Mouse (Mus musculus): ENCODE measurements around the gene Ppp1r1a. TPM values are rescaled to one million over a fixed set of nuclear protein-coding genes. Genes with fewer than 3 reads are reported as not detected.
A peak's percentile ranks its signal among the peaks of the same experiment; 100 is the strongest.

Ppp1r1a gene
- total RNA-seq (2021) = 10 to 100 TPM in 1 of 2 experiments, 1 to 10 TPM in 1; 9.9 to 10.1 TPM
- long read RNA-seq, experiment 1, transcript Ppp1r1a-201 (7 exons, 1,306 nt) = major isoform, 26 of 28 reads
- long read RNA-seq, experiment 1, partial matches to known transcripts = 2 of 28 reads
- long read RNA-seq, experiment 1, other reads (novel, unspliced or antisense) = 0 of 28 reads
- long read RNA-seq, experiment 2, transcript Ppp1r1a-201 (7 exons, 1,306 nt) = major isoform, 10 of 11 reads
- long read RNA-seq, experiment 2, partial matches to known transcripts = 1 of 11 reads
- long read RNA-seq, experiment 2, other reads (novel, unspliced or antisense) = 0 of 11 reads

DNA sequence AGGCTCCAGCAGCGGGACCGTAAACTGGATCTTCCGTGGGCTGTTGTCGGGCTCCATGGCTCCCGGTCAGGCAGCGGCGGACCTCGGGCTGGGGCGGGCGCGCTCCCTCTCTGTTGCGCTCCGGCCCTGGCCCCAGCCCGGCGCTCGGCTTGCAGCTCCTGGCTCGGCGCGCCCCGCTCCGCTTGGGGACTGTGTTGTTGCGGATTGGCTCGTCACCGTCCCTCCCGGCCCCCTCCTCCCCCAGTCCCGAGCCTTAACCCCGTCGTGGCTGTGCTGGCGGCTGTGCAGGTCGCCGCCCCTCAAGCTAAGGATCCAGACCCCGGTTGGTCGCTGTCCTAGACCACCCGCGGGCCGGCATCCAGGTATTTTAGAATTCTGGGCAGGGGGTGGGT is at the start of gene Ppp1r1a:
TSS of gene Ppp1r1a (minus strand) at position 182 of the 392 bp plus-strand sequence.
- peak; percentile 23 to 31 for DNase-seq

DNA sequence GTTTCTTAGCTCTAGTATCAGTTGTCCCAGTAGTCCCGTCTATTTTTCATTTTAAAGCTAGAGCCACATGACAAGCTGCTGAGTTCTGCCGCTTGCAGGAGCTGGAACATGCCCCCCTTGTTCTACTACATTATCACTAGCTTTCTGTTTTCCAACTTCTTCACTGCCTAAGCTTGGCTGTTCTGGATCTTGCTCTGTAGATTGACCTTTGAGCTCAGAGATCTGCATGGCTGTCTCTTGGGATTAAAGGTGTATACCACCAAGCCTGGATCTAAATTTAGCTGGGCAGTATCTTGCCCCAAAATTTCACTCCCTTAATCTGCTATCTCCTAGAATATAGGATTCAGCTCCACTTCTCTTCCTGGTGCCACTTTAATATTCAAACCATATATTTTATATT is 48.1 kb upstream of the Ppp1r1a start:
- DNase-seq = no peak

DNA sequence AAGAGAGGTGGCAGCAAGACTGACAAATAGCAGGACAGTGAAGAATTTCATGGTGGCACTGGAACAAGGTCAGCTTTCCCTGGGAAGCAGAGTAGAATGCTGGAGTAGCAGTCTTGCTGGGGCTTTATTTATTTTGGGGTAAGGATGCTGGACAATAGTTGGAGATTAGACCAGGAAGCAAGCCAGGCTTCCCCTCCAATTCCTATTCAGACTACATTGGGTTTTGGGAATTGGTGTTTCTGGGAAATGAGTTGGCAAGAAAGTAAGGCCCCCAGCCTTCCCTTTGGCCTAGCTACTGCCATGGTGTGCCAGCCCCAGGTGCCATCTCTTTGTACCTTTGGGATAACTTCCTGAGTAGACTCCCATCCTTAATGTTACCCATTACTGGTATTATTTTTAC is 27.2 kb upstream of the Ppp1r1a start, which contains the start of gene Glycam1:
TSS of gene Glycam1 (minus strand) at position 101 of the 400 bp plus-strand sequence.
- no peak for DNase-seq

DNA sequence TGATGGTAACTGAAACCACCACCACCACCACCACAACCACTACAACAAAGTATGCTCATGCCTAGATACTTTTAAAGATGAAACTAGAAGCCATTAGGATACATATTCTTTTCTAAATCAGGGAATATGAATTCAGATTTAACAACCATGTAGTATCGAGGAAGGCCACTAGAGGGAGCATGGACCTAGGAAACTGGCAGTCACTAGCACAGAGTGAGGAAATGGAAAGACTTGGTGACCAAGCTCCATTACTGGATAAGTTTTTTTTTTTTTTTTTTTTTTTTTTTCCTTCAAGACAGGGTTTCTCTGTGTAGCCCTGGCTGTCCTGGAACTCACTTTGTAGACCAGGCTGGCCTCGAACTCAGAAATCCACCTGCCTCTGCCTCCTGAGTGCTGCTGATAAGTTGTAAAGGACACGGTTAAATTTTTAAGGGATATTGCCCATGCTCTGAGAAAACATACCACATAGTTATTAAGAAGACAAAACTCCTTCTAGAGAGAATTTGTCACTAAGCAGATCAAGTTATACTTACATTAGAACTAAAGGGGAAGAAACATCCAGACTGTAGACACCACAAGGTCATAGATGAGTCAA is 14.4 kb upstream of the Ppp1r1a start:
- peak; percentile 20 to 70 for DNase-seq

DNA sequence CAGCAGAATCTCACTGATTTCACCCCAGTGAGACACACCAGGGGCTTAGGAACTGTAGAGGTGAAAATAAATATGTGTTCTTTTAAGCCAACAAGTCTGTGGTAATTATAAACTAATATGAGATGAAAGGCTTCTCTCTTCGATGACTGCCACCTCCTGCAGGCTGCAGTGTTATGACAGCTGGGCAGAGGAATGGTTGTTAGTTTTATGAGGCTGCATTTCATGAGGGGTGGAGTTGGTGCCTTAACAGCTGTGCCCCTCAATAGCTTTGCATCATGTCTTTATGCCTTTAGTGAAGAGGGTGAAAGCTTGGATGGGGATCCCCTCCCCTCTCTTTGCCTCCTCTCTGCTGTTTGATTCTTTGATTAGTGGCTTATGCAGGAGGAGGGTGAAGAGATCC is 13.2 kb upstream of the Ppp1r1a start:
- DNase-seq = no peak

DNA sequence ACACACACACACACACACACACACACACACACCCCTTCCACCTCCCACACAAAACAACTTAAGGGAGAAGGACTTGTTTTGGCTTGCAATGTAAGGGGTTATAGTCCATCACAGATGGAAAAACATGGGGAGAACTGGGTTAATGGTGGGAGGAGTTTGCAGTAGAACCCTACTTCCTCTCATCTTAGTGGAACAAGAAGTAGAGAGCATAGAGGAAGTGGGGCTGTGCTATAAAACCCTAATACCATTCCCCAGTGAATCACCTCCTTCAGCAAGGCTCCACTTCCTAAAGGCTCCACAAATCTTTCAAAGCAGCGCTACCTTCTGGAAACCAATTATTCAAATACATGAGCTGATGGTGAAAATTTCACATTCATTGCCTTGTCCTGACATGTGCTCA is 11.7 kb upstream of the Ppp1r1a start:
- no peak for DNase-seq

DNA sequence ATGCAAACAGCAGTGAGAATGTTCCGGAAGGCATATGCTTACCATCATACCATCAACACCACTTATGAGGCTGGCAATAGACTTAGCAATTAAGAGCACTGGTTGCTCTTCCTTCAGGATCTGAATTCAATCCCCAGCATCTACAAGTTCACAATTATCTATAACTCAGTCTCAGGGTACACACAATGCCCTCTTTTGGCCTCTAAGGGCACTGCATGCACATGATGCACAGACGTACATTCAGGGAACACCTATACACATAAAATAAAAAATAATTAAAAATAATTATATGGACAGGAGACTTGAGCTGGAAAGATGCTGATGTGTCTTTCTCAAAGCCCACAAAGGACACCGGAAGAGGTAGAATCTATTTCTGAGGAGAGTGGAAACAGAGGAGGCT is 10.2 kb upstream of the Ppp1r1a start:
- DNase-seq = no peak

DNA sequence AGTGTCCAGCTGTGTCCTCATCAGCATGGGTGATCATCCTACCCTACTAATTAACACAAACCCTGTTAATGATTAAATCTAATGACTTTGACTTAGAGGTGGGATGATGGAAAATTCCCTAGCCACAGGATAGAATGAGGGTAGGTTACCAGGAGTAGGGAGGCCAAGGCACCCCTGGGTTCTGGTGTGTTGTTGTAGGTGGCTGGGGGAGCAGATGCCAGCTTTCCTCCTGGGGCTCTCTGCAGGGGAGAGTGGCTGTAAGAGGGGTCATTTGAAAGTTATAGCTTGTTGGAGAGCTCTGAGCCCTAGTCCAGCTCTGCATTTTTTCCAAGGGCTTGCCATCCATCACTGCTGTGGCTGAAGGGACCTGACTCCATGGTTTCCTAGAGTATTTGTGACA is 4.7 kb upstream of the Ppp1r1a start:
- no peak for DNase-seq

DNA sequence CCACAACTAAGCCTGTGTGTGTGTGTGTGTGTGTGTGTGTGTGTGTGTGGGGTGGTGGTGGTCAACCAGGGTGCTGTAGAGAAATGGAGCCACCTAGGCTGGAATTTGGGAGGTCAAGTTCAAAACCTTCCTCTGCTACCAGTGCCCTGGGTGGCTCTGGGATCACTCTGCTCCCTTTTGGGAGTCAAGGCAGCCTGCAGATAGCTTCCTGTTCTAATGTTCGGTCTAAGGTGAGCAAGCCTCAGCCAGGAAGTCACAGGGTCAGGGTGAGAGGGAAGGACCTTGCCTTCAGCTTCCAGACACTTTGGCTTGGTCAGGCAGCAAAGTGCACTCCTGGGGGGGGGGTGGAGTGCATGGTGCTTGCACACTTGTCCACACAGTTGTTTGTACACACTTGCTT is 2.8 kb upstream of the Ppp1r1a start:
- no peak for DNase-seq

DNA sequence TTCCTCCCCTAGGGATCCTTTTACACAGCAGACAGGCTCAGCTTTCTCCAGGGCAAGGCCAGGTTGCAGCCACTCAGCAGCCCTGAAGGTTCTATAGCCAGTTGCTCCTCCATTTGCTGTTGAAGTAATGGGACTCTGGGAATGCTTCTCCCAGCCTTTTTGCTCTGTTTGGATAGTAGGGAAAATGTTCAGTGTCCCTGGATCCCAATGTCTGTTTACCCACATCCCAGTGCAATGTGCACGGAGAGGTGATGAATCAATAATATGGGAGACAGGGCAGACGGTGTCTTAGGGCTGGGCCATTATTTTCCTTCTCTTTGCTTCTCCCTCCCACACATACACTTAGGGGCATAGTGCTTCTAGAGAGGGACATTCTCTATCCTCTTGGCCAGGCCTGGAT is 1.5 kb upstream of the Ppp1r1a start:
- no peak for DNase-seq

DNA sequence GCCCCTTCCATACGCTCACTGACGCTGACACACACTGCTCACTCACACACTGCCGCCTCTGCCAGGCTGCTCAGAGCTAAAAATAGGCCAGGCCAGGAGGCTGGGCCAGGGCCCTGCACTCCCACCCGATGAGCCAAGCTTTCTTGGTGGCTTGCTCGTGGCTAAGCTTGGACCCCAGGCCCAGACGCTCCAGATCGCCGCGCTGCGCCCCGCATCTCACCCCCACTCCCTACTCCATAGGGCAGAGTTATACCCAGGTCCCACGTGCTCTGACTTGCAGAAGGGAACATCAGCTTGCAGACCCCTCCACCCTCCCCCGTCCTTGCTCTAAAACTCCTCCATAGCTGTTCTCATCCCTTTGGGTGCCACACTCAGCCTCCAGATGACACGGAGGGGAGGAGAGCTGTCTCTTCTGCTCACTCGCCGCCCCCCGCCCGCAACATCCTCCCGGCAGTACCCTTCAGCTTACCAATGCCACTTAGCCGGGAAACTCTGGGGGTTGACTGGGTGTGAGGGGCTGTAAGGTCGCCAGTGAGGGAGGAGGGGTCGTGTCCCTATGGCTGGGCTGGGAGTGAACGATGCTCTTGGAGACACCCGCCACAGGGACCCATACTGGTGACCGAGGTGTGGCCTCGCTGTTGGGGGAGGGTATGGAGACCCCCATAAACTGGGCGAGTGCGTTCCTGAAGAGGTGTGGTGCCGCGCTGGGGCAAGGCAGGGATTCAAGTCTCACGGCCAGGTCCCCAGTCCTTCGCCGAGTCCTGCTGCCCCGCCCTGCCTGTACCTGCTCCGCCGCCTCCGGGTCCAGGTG is 587 bp downstream of the Ppp1r1a start:
- DNase-seq = peak; percentile 26 to 29

DNA sequence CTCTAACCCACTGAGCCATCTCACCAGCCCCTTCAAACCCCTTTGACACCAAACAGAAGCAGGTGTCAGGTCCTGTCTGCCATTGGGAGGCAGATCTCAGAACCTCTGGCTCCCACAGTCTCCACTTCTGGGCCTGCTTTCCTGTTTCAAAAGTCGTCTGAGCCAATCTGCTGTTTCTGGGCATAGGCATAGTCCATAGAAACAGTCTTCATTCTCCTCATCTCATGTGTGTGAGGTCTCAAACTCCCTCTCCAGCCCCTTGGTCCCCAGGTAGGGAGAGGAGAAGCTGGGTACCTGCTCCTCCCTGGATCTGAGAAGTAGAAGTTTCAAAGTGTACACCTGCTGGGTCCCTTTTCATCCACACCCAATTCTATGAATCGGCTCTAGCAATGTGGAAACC is 1.3 kb downstream of the Ppp1r1a start:
- no peak for DNase-seq

DNA sequence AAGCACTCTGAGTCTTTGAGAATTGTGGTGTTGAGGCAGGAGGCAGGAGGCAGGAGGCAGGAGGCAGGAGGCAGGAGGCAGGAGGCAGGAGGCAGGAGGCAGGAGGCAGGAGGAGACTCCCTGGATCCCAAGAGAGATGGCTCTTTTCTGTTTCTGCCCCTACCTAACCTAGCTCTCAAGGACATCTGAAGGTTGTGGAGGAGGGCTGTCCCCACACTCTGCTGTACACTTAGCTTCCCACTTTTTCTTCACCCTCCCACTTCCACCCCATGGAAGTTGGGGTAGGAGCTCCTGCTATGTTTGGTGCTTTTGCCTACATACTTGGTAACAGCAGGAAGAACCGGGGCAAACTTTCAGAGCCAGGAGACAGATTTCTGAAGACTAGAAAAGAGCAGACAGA is 2.0 kb downstream of the Ppp1r1a start:
- DNase-seq = no peak

DNA sequence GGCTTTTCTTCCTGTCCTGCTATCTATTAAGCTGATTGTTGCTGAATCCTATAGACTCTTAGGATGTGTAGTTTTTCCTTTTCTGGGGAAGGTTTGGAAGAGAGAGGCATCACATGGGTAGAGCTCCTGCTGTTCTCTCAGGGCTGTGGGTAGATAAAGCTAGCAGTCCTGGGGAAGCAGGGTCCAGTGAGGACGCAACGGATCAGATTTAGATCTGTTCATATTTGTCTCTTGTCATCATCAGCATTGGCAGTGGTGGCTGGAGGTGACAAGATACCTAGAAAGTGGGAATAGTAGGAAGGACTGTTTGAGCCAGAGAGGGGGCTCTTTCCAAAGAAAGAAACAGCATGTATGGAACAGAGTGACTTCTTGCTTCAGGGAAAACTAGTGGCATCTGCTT is 2.8 kb downstream of the Ppp1r1a start:
- DNase-seq = no peak

DNA sequence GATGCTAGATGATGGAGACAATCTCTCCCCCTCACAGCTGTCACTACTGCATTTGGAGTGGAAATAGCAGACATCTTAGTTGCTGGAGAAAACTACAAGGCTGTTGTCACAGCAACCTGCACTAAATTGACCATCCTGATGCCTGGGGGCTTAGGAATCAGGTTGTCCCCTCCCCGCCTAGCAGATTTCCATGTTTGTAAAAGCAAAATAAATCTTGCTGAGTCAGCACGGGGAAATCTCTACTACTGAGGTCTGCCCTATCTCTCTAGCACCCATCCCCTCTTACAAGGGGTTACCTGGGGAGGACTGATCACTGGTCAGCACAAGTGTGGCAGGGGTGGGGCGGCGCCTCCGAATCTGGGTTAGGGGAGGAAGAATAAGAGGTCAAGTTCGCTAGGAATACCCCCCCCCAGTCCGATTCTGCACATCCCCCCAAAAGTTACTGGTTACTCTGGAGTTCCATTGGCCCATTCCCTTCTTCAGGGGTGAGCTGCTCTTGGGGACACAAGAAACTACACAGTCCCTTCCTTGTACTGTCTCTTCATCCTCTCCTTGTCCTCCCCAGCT is 3.7 kb downstream of the Ppp1r1a start:
- DNase-seq = no peak

DNA sequence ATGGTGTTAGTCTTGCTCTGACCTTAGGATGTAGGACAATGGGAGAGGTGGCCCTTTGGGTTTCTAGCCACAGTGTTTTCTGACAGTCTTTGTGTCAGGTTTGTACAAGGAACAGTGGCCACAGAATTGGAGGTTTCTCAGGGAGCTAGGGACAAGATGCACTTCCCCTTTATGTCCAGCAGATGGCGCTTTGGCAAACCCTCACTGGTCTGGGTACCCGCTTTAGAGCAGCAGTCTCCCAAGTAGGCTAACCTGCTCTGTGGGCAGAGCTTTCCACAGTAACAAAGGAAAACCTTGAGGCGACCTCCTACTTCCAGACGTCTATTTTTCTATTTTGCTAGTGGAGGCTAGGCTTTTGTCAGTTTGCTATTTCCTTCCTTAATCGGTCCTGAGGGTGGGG is 7.4 kb downstream of the Ppp1r1a start:
- peak; percentile 33 to 68 for DNase-seq

DNA sequence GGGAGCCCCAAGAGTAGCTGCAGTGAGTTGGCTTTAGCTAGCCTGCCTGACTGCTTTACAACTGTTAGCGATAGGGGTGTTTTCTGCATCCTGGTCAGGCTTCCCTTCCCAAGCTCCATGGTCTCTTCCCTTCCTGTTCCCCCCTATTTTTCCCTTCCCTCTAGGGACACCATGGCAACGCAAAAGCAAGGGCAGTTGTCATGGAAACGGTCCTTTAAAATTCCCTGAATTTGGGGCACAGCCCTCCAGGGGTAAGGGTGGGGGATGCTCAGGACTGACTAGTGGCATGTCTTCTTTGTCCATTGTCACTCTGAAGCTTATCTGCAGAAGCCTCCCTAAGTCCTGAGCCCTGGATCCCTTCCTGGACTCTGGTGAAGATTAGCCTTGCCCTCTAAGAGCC is 14.6 kb downstream of the Ppp1r1a start:
- DNase-seq = no peak

DNA sequence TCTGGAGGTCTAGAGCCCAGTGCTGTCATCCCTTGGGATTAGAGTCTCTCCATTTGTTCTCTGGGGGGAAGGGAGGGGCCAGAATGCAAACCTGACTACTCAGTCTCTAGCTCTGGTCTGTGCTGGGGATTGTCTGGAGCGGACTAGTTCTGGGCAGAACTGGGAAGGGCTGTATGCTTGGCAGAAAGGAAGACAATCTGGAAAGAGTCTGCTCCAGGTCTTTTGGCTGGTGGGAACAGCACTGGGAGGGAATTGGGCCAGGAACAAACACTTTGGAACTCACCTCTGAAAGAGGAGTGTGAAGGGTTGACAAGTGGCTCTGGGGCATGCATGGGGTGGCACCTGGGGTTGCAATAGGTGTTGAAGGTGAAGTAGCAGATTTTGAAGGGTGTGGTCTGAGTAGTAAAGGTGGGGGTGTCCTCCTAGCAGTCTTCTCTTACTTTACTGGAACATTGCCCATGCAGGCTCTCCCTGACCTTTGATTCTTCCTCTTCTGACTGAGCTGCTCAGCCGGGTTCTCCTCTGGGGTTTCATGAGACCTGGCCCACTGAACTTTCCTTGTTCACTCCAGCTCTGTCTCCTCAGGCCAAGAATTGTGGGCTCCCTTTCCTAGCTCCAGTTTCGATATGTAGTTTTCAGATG is 15.2 kb downstream of the Ppp1r1a start:
- DNase-seq = no peak

DNA sequence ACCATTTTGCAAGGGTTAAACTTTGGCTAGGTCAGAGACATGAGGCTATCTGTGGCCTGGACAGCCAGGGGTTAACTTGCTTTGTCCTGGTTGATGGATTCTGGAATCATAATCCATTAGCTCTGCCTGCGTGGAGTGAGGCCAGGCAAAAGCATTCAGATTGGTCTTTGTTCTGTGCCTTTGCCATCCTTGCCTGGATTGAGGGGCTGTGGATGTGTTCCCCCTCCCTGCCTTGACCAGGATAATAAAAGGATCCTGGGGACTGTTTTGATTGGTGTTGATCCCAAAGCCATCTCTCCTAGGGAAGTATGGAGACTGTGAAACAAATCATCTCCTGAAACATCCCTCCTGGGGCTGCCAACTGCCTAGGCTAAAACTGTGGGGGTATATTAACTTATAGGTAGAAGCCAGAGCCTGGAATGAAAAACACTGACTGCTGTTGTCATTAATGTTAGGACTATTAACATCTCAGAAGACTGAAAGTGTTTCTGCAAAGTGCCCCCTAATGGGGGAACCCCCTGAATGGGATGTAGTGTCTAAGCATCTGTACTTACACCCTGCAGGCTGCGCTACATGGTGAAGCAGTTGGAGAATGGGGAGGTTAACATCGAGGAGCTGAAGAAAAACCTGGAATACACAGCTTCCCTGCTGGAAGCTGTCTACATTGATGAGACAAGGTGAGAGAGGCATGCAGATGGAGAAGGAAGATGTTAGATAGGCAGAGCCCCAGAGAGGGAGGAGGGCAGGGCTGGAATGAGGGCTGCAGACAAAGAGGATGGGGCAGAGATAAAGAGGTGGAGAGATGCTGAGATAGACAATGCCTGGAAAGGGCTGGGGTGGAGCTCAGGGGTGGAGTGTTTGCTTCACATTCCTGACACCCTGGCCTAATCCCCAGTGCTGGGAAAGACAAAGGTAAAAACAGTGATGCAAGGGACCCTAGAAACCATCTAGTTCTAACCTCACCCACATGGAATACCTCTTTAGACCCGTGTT is 18.1 kb downstream of the Ppp1r1a start:
- no peak for DNase-seq

DNA sequence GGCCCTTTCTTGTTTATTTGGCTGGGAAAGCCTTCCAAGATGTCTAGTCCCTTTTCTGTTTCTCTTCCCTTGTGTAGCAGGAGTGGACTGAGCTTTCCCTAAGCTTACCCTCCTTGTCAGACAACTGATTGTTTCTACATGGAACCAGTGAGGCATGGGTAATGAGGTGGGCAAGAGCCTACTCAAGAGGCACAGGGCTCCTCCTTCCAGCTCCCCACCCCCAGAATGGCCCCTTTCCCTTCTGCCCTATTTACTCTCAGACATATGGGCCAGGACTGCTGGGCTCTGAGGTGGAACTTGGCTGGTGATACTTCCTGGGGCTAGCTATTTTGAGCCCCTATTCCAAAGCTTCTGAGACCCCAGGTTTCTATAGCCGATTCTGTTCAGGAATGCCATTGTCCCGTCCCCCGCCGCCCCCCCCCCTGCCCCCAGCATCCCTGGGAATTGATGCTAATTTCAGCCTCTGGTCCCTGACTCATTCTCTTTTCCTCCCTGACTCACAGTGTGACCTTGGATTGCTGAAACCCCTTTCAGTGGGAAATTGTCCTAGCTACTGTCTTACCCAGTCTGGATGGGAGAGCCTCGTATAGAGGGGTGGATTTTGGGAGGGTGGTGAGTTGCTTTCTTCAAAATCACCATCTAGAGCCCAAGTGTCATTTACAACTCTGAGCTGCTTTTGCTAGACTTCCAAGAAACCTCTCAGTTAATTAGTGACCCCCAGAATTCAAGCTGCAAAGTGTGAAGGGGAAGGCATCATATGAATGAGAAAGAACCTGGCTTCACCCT is 19.0 kb downstream of the Ppp1r1a start:
- no peak for DNase-seq
